Mouse (Mus musculus) ES-Bruce4 (cell line): ENCODE measurements around the gene Syf2. TPM values are rescaled to one million over a fixed set of nuclear protein-coding genes. Genes with fewer than 3 reads are reported as not detected.

ENCODE experiments used
- H3K27ac ChIP-seq: 2 replicates; pipeline ENCODE4 v1.5.1; 2012; ENCODE audit warnings: low read length, inconsistent platforms; ENCODE audit not compliant: insufficient read depth
- H3K27me3 ChIP-seq: 2 replicates; pipeline ENCODE4 v1.6.1; 2012; ENCODE audit warnings: mild to moderate bottlenecking, low read length, inconsistent platforms; ENCODE audit not compliant: control insufficient read depth, poor library complexity, insufficient read depth, severe bottlenecking
- H3K36me3 ChIP-seq: 2 replicates; pipeline ENCODE4 v1.6.1; 2012; ENCODE audit warnings: inconsistent platforms, mild to moderate bottlenecking, low read length, moderate library complexity; ENCODE audit not compliant: control insufficient read depth, poor library complexity, insufficient read depth, severe bottlenecking
- H3K4me1 ChIP-seq: one replicate; pipeline ENCODE4 v1.8.1; 2011; ENCODE audit warnings: low read length; ENCODE audit not compliant: control insufficient read depth, insufficient read depth
- H3K4me3 ChIP-seq: 2 replicates; pipeline ENCODE4 v1.5.1; 2011; ENCODE audit warnings: low read depth, mild to moderate bottlenecking, low read length
- H3K9ac ChIP-seq: 2 replicates; pipeline ENCODE4 v1.6.1; 2012; ENCODE audit warnings: low read depth, mild to moderate bottlenecking, inconsistent platforms; ENCODE audit not compliant: poor library complexity, severe bottlenecking
- H3K9me3 ChIP-seq: replicated peaks from 2 replicates; pipeline ENCODE4 v1.6.1; 2012; ENCODE audit warnings: mild to moderate bottlenecking, low read length, inconsistent platforms; ENCODE audit not compliant: control insufficient read depth, poor library complexity, insufficient read depth, severe bottlenecking
- CTCF ChIP-seq: IDR thresholded peaks from one replicate; pipeline ENCODE4 v1.8.1; 2011; ENCODE audit warnings: low read depth, low read length
- EP300 ChIP-seq: IDR thresholded peaks from 2 replicates; pipeline ENCODE4 v1.6.1; 2011; ENCODE audit warnings: low read depth, low read length; ENCODE audit not compliant: insufficient read depth
- POLR2A ChIP-seq: IDR thresholded peaks from one replicate; pipeline ENCODE4 v1.8.1; 2011; ENCODE audit warnings: low read length; ENCODE audit not compliant: insufficient read depth
- polyA plus RNA-seq: library from polyadenylated mRNA; stranded (reverse); fragments of >200 nt; gene quantifications from 2 replicates; pipeline ENCODE4 v1.2.4, GENCODE M21; 2011; ENCODE audit warnings: low read depth; ENCODE audit not compliant: missing spikeins, insufficient read depth, insufficient read length

Gene Syf2
- polyA plus RNA-seq, 1 experiment, result 53.3 TPM

DNA sequence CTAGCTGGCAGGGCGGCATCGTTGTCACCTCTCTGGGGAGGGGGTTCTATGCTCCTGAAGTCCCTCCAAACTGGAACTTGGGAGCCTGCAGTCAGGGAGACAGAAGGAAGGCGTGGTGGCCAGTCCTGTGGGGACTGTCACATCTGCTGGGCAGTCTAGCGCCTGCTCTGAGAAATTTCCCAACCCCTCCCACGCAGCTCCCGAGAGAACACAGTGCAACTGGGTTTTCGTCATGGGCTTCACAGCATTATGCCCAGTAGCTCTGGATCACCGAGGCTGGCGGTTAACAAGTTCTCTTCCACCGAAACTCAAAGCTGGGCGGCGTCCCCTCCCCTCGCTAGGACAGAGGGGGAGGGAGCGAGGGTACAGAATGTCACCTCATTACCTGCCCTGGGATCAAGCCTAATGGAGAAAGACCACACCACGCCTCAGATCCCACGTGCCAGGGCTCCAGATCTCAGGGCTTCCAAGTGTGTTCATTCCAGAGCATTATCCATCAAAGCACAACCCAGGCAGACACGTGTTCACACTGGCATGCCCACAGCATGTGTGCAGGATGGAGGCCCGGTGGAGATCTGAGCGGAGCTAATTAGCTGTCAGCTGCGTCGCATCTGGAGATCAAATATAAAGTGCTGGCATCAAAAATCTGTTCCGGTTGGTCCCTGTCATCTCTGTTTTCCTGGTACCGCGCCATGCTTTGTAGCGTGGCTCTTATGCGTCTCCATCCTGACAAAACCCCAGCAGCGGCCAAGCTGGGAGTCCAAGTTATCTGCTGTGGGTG lies 13.2 kb downstream of the Syf2 start:
- H3K27me3 ChIP-seq, result no peaks in the 10 kb centered on the region
- no peaks in the 10 kb centered on the region for H3K9me3 ChIP-seq
- H3K27ac ChIP-seq, result no peak overlapping the region
- no peak overlapping the region for H3K9ac ChIP-seq
- no peaks in the 10 kb centered on the region for H3K4me1 ChIP-seq
- H3K36me3 ChIP-seq, result no peaks in the 10 kb centered on the region
- no peak overlapping the region for H3K4me3 ChIP-seq
- TF ChIP-seq EP300 (no peak), POLR2A (no peak), CTCF (no peak)

DNA sequence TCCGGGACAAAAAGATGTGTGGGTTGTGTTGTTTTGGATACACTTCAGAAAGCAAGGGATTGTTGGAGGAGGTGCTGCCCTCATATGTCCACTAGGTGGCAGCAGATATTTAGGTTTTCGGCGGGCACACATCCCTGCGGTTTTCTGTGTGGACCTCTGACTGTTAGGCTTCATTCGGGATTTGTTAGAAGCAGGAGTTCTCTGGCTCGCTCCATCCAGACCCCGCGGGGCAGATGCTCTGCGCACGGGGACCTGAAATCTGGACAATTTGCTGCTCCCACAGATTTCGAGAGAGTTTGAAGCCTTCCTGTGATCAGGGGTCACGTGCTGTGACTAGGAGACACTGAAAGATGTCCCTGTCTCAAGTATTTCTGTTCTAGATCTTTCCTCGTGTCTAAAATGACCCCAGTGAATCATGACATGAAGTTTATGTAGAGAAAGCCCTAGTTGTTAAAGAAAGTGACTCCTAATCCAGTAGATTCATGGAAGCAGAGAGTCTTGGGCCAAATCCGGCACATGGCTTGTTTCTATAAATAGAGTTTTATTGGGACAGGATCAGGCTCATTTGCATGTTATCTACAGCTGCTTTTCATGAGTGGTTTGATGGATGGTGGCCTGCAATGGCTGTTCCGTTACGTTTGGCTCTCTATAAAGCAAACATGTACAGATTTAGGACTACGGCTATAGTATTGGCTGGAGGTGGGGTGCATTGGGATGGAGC lies 15.5 kb downstream of the Syf2 start:
- Histone ChIP-seq H3K27ac (no peak overlapping the region), H3K4me1 (no peaks in the 10 kb centered on the region), H3K4me3 (no peak overlapping the region), H3K36me3 (no peaks in the 10 kb centered on the region), H3K27me3 (no peaks in the 10 kb centered on the region), H3K9me3 (no peaks in the 10 kb centered on the region), H3K9ac (no peak overlapping the region)
- TF ChIP-seq CTCF, result peak; percentile 86
- no peak for TF ChIP-seq POLR2A

DNA sequence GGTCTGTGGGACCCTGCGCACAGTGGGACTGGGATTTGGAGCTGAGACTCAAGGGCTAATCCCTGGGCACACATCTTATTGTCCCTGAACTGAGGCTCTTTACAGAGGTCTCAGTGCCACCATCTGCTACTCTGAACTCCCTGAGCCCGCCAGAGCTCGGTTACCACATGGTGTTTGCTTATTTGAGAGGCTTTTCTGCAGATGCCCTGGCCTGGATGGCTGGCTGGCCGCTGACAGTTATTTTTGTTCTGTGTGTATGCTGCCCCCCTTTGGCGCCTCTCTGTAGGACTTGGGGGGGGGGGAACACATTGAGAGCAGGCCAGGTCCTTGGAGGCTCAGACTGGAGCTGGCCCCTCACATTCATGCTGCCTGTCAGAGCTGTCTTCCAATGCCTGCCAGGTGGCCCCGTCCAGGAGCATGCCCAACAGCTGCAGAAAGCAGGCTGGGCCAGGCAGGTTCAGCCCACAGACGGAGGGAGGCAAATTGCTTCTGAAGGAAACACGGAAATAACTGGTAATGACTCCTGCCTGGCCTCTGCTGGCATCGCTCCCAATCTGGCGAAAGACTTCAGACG lies 19.9 kb downstream of the Syf2 start:
- Histone ChIP-seq H3K4me1 (peaks cover 3% of the 10 kb centered on the region), H3K27ac (no peak overlapping the region), H3K36me3 (no peaks in the 10 kb centered on the region), H3K9me3 (no peaks in the 10 kb centered on the region), H3K4me3 (no peak overlapping the region), H3K27me3 (no peaks in the 10 kb centered on the region), H3K9ac (no peak overlapping the region)
- TF ChIP-seq EP300 (no peak), POLR2A (no peak), CTCF (peak; percentile 40)

GRCm38 (mm10) chr4:134954461-134954860 lies 23.8 kb downstream of the Syf2 start:
- TF ChIP-seq CTCF (no peak), POLR2A (no peak), EP300 (no peak)
- H3K4me1 ChIP-seq, result peaks cover 3% of the 10 kb centered on the region
- no peak overlapping the region for H3K27ac ChIP-seq
- no peaks in the 10 kb centered on the region for H3K27me3 ChIP-seq
- no peaks in the 10 kb centered on the region for H3K9me3 ChIP-seq
- H3K9ac ChIP-seq, result peak overlapping the region; percentile 23; the same call in 1 of the 2 replicates
- H3K36me3 ChIP-seq, result no peaks in the 10 kb centered on the region
- H3K4me3 ChIP-seq, result peak overlapping the region; percentile 31

GRCm38 (mm10) chr4:134955196-134955595 lies 24.5 kb downstream of the Syf2 start:
- Histone ChIP-seq H3K27ac (no peak overlapping the region), H3K27me3 (no peaks in the 10 kb centered on the region), H3K9ac (no peak overlapping the region), H3K9me3 (no peaks in the 10 kb centered on the region), H3K4me1 (peaks cover 3% of the 10 kb centered on the region), H3K36me3 (no peaks in the 10 kb centered on the region), H3K4me3 (no peak overlapping the region)
- no peak for TF ChIP-seq POLR2A
- no peak for TF ChIP-seq CTCF
- TF ChIP-seq EP300, result no peak

DNA sequence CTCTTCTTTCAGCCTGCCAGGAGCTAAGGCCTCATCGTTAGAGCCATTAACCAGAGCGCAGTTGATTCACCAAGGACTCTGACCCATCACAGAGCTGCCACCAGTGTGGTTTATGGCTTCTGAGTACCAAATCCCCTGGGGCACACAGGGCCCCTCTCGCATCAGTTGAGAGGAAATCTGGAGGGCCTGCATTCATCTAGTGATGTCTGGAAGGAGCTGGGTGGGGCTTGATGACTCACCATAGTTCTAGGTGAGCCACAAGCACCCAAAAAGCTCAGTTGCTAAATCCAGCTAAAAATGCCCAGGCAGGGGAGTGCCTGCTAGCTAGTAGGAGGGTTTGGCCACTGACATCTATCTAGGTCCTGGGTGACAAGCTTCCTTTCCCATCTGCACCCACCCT lies 25.1 kb downstream of the Syf2 start:
- no peak overlapping the region for H3K4me3 ChIP-seq
- H3K4me1 ChIP-seq, result peaks cover 3% of the 10 kb centered on the region
- no peaks in the 10 kb centered on the region for H3K36me3 ChIP-seq
- no peaks in the 10 kb centered on the region for H3K9me3 ChIP-seq
- TF ChIP-seq EP300 (no peak), POLR2A (no peak), CTCF (no peak)
- H3K27me3 ChIP-seq, result no peaks in the 10 kb centered on the region
- no peak overlapping the region for H3K27ac ChIP-seq
- no peak overlapping the region for H3K9ac ChIP-seq
